Mouse (Mus musculus): Measurements from ENCODE around the gene Armc9.

- TF ChIP-seq CTCF (IDR thresholded peaks at IDR 0.05; ENCODE audit: extremely low read depth, insufficient read depth, low read length) (no peak), POLR2A (IDR thresholded peaks at IDR 0.05; ENCODE audit: extremely low read depth, insufficient read depth, low read length) (no peak)
Observed at GRCm38 (mm10) chr1:86215297-86215696, 60.7 kb downstream of the Armc9 start.
